Mouse (Mus musculus): ENCODE measurements around the gene Ccser1.

- TF ChIP-seq EP300 (optimal IDR thresholded peaks at IDR 0.05) (no peak), CTCF (IDR thresholded peaks at IDR 0.05; ENCODE audit: low read depth) (no peak)
Observed at GRCm38 (mm10) chr6:61763379-61763778, 583.3 kb downstream of the Ccser1 start.

All from stomach, postnatal 0 days (tissue).